In the genomic region with DNA sequence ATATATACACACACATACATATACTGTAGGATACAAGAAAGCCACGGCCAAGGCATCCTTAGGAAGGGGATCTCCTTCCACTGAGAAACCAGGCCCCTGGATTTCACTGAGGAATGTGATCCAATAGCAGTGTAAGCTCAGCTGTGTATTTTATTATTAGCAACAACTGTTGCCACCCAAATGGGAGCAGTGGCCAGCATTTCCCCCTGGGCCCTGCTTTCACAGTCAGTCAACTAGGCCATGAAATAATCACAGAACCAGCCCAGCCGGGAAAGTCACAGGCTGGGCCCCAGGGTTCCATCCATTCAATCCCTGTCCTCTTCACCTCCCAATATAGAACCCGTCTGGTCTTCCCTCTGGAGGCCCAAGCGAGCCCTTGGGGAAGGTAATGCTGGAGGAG, we compare ENCODE assay signal across 12 mouse cellular contexts.
DNase-seq lines count a peak whose midpoint lies in the region; ATAC-seq and TF ChIP-seq lines count a peak whose summit lies in the region.
"Had no signal": no experiment of that assay in that cellular context is flagged by ENCODE, and none has a peak within 500 bp of the region (broad histone marks: within the 10 kb centered on the region; RNA-seq: fewer than 3 reads in every experiment).

No protein-coding gene starts in this region.

- H3K4me3 ChIP-seq in forebrain, postnatal 0 days (ENCODE audit: low read depth, low read length) = no peak overlapping the region
- no peak overlapping the region for H3K4me3 ChIP-seq in forebrain, embryonic 14.5 days (ENCODE audit: low read depth, low read length)
- no peak overlapping the region for H3K4me3 ChIP-seq in forebrain, embryonic 16.5 days (replicated peaks; ENCODE audit: low read length)
- H3K4me3 ChIP-seq: embryonic facial prominence, embryonic 12.5 days; forebrain, embryonic 10.5 days; liver, embryonic 12.5 days had no signal

- no peaks in the 10 kb centered on the region for H3K9me3 ChIP-seq in forebrain, postnatal 0 days (ENCODE audit: low read length)
- peaks cover 7% of the 10 kb centered on the region; the same call in 1 of the 2 replicates for H3K9me3 ChIP-seq in forebrain, embryonic 14.5 days (replicated peaks; ENCODE audit: control insufficient read depth, low read length)
- H3K9me3 ChIP-seq in forebrain, embryonic 16.5 days (ENCODE audit: control insufficient read depth, low read length) = no peaks in the 10 kb centered on the region
- H3K9me3 ChIP-seq: embryonic facial prominence, embryonic 12.5 days; forebrain, embryonic 10.5 days; liver, embryonic 12.5 days had no signal

- H3K9ac ChIP-seq in forebrain, postnatal 0 days = no peak overlapping the region
- no peak overlapping the region for H3K9ac ChIP-seq in forebrain, embryonic 14.5 days (ENCODE audit: low read length)
- H3K9ac ChIP-seq in forebrain, embryonic 16.5 days (replicated peaks; ENCODE audit: low read depth, low read length) = no peak overlapping the region
- H3K9ac ChIP-seq: embryonic facial prominence, embryonic 12.5 days; liver, embryonic 12.5 days had no signal

- H3K27me3 ChIP-seq in forebrain, postnatal 0 days (ENCODE audit: insufficient read depth, low read length) = no peaks in the 10 kb centered on the region
- no peaks in the 10 kb centered on the region for H3K27me3 ChIP-seq in forebrain, embryonic 14.5 days (replicated peaks; ENCODE audit: control insufficient read depth, insufficient read depth, low read length)
- H3K27me3 ChIP-seq in forebrain, embryonic 16.5 days (replicated peaks; ENCODE audit: control insufficient read depth, insufficient read depth, low read length) = no peaks in the 10 kb centered on the region
- H3K27me3 ChIP-seq: embryonic facial prominence, embryonic 12.5 days; liver, embryonic 12.5 days had no signal

- peak; percentile 18; the same call in 1 of the 2 replicates for ATAC-seq in forebrain, postnatal 0 days
- ATAC-seq in forebrain, embryonic 14.5 days = no peak
- no peak for ATAC-seq in forebrain, embryonic 16.5 days
- ATAC-seq in monocyte, adult 5-6 weeks (replicated peaks; ENCODE audit: insufficient number of reproducible peaks, low FRiP score, low TSS enrichment, poor library complexity, severe bottlenecking) = no peak
- ATAC-seq: liver, embryonic 12.5 days; lung, postnatal 0 days had no signal

- no peak overlapping the region for H3K4me2 ChIP-seq in forebrain, postnatal 0 days (ENCODE audit: low read depth)
- no peak overlapping the region for H3K4me2 ChIP-seq in forebrain, embryonic 14.5 days (ENCODE audit: low read length)
- no peak overlapping the region for H3K4me2 ChIP-seq in forebrain, embryonic 16.5 days (ENCODE audit: low read length)
- H3K4me2 ChIP-seq: embryonic facial prominence, embryonic 12.5 days; liver, embryonic 12.5 days had no signal

- H3K36me3 ChIP-seq in forebrain, postnatal 0 days (ENCODE audit: insufficient read depth) = no peaks in the 10 kb centered on the region
- no peaks in the 10 kb centered on the region for H3K36me3 ChIP-seq in forebrain, embryonic 14.5 days (ENCODE audit: control insufficient read depth, insufficient read depth, low read length)
- H3K36me3 ChIP-seq in forebrain, embryonic 16.5 days (ENCODE audit: control insufficient read depth, insufficient read depth) = no peaks in the 10 kb centered on the region
- H3K36me3 ChIP-seq: embryonic facial prominence, embryonic 12.5 days; forebrain, embryonic 10.5 days; liver, embryonic 12.5 days had no signal

- intact Hi-C loops in heart, postnatal 14 days (cut with DNase I) = no loop called here

- whole genome bisulfite sequencing in forebrain, postnatal 0 days = 65% methylated on average over 4 of the region's 4 CpGs
- WGBS in forebrain, embryonic 14.5 days = 61% methylated on average over 4 of the region's 4 CpGs
- WGBS in forebrain, embryonic 16.5 days = 70% methylated on average over 4 of the region's 4 CpGs

- DNase-seq in forebrain, postnatal 0 days = no peak
- DNase-seq in forebrain, embryonic 14.5 days (ENCODE audit: low spot score) = no peak
- DNase-seq in NIH3T3 (ENCODE audit: low read depth) = peak; percentile 13
- DNase-seq in heart, adult 8-10 months (ENCODE audit: low spot score) = peak; percentile 52
- peak; percentile 37 to 54 for DNase-seq in heart, postnatal 14 days
- no peak for DNase-seq in cerebellum, adult 9-11 months

- no peak for TF ChIP-seq CTCF in forebrain, postnatal 0 days (IDR thresholded peaks at IDR 0.05; ENCODE audit: low read depth)

- no peak overlapping the region for H3K27ac ChIP-seq in forebrain, postnatal 0 days (ENCODE audit: low read depth, low read length)
- H3K27ac ChIP-seq in forebrain, embryonic 14.5 days (ENCODE audit: low read depth, low read length) = no peak overlapping the region
- H3K27ac ChIP-seq in forebrain, embryonic 16.5 days (ENCODE audit: low read length) = no peak overlapping the region
- H3K27ac ChIP-seq: embryonic facial prominence, embryonic 12.5 days; forebrain, embryonic 10.5 days; liver, embryonic 12.5 days had no signal

- H3K4me1 ChIP-seq in forebrain, postnatal 0 days (ENCODE audit: insufficient read depth) = no peaks in the 10 kb centered on the region
- H3K4me1 ChIP-seq in forebrain, embryonic 14.5 days (ENCODE audit: control insufficient read depth, insufficient read depth, low read length) = no peaks in the 10 kb centered on the region
- no peaks in the 10 kb centered on the region for H3K4me1 ChIP-seq in forebrain, embryonic 16.5 days (replicated peaks; ENCODE audit: control insufficient read depth, insufficient read depth, low read length)
- H3K4me1 ChIP-seq: embryonic facial prominence, embryonic 12.5 days; forebrain, embryonic 10.5 days; liver, embryonic 12.5 days had no signal

Comparison
In these comparisons a context has a peak if more than half of its experiments do, and no peak if none do; other contexts are left out.
1. DNase-seq: peak in NIH3T3 (single experiment), heart, adult 8-10 months (single experiment) and heart, postnatal 14 days (2 of 2); none in forebrain, postnatal 0 days (single experiment), forebrain, embryonic 14.5 days (single experiment) and cerebellum, adult 9-11 months (single experiment).